Mouse (Mus musculus): Measurements from ENCODE around the gene Gtf3c5.

DNA sequence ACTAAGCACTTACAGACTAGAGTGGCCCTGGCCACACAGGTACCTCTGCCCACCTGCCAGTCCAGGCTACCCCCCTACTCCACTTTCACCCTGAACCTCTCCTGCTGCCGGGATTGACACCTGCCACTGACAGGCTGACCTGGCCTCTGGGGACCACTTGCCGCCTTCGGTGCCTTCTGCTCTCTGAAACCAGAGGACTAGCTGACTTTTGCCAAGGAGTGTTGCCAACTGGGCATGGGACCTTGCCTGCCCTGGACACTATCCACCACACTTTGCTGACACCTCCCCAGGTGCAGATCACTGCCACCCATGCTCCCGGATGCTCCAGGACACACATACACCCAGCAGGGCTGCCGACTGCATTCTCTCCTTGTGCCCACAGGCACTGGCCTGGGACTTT is 31.2 kb downstream of the Gtf3c5 start:
- TF ChIP-seq GATA1 (IDR thresholded peaks at IDR 0.05; ENCODE audit: borderline replicate concordance, low read length) (no peak), FLI1 (IDR thresholded peaks at IDR 0.05; ENCODE audit: low read length) (no peak)

All from megakaryocyte, embryonic 14.5 days (primary cell).